Mouse (Mus musculus) kidney, embryonic 16.5 days (tissue): Measurements from ENCODE around the gene Car1. TPM values are rescaled to one million over a fixed set of nuclear protein-coding genes. Genes with fewer than 3 reads are reported as not detected.
"Not testable (repeated sequence)": the region's sequence is repeated elsewhere in the genome, so short reads cannot be mapped to it uniquely, and the experiment has no call there.

Experiments used
- ATAC-seq: fragments of 200-750 bp; cut with Nextera tagmentation; 2 replicates; pipeline ENCODE4 v1.8.0; 2017; ENCODE audit warnings: moderate TSS enrichment; ENCODE audit not compliant: low FRiP score, low TSS enrichment
- H3K27ac ChIP-seq: fragments of 300-500 bp; sonication (generic); 2 replicates; pipeline ENCODE4 v1.5.1; 2014; ENCODE audit warnings: low read length
- H3K27me3 ChIP-seq: fragments of 300-500 bp; sonication (generic); 2 replicates; pipeline ENCODE4 v1.6.1; 2014; ENCODE audit warnings: low read length, control low read depth, mixed read lengths; ENCODE audit not compliant: insufficient read depth
- H3K36me3 ChIP-seq: fragments of 300-500 bp; sonication (generic); 2 replicates; pipeline ENCODE4 v1.6.1; 2014; ENCODE audit warnings: low read length, control low read depth, mixed read lengths; ENCODE audit not compliant: insufficient read depth
- H3K4me1 ChIP-seq: fragments of 300-500 bp; sonication (generic); 2 replicates; pipeline ENCODE4 v1.6.1; 2014; ENCODE audit warnings: low read length, control low read depth, mixed read lengths; ENCODE audit not compliant: insufficient read depth
- H3K4me2 ChIP-seq: fragments of 300-500 bp; sonication (generic); replicated peaks from 2 replicates; pipeline ENCODE4 v1.6.1; 2014; ENCODE audit warnings: low read depth, low read length
- H3K4me3 ChIP-seq: fragments of 300-500 bp; sonication (generic); 2 replicates; pipeline ENCODE4 v1.5.1; 2014; ENCODE audit warnings: mild to moderate bottlenecking, low read length
- H3K9ac ChIP-seq: fragments of 300-500 bp; sonication (generic); replicated peaks from 2 replicates; pipeline ENCODE4 v1.6.1; 2014; ENCODE audit warnings: low read length
- H3K9me3 ChIP-seq: fragments of 300-500 bp; sonication (generic); 2 replicates; pipeline ENCODE4 v1.6.1; 2016; ENCODE audit warnings: low read length, control low read depth
- WGBS: fragments of 180-500 bp; shearing (Covaris S2); extraction: QIAGEN DNeasy Blood & Tissue Kit; methylation state at CpG from one replicate; pipeline ENCODE4 v1.1.7; 2014; 5-methylcytosine and 5-hydroxymethylcytosine counted together
- polyA plus RNA-seq: library from polyadenylated mRNA; unstranded; fragments of >200 nt; fragmentation: Nextera tagmentation; extraction: Ambion mirVana; gene quantifications from 2 replicates; pipeline ENCODE4 v1.2.1, GENCODE M21; 2015

Car1 gene
- polyA plus RNA-seq, 1 experiment from 2014 or later, result not detected

DNA sequence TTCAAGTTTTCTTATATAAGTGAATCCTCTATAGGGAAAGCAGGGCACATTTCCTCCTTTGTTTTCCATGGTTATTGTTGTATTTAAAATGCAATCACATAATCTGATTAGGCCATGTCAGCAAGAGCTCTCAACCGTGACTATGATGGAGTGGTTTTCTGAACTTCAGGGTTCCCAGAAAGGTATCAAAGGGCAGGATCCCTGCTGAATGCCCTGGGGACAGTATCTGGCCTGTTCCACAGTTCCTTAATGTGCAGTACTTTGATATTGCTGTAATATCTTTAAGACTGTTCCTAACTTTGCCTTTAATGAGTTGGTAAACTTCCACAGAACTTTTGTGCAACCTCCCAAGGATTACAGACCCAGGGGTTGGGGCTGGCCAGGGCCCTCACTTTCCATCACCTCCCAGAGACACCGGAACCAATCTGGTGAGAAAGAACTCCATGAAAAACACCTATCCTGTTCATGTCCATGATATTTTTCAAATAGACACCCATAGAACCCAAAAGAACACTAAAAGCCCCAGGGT, 21.6 kb downstream of the Car1 start:
- H3K9ac ChIP-seq, result no peak overlapping the region
- no peak overlapping the region for H3K4me2 ChIP-seq
- no peaks in the 10 kb centered on the region for H3K27me3 ChIP-seq
- H3K36me3 ChIP-seq, result no peaks in the 10 kb centered on the region
- 66% methylated on average over 2 of the region's 2 CpGs for WGBS
- no peak for ATAC-seq
- no peaks in the 10 kb centered on the region for H3K9me3 ChIP-seq
- peaks cover 6% of the 10 kb centered on the region; the same call in 1 of the 2 replicates for H3K4me1 ChIP-seq
- peak overlapping the region; percentile 17; the same call in 1 of the 2 replicates for H3K27ac ChIP-seq
- no peak overlapping the region for H3K4me3 ChIP-seq

DNA sequence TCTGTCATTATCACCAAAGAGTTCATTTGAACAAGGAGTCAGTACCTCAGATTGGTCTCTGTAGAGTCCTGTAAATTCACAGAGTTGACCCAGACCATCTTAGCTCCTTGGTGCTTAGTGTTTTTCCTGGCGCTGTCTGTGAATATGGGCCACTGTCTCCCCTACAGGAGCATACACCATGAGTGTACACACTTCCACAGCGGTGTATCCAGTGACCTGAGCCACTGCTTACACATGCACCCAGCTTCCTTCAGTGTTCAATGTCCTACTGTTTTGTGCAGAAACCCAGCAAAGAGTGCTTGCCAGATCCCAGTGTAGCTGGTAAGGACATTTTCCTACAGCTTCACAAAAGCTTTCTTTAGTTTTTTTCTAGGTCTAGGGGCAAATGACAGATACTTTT, 22.8 kb downstream of the Car1 start:
- Histone ChIP-seq H3K9me3 (no peaks in the 10 kb centered on the region), H3K27me3 (no peaks in the 10 kb centered on the region), H3K4me2 (no peak overlapping the region), H3K4me1 (peaks cover 6% of the 10 kb centered on the region; the same call in 1 of the 2 replicates), H3K4me3 (no peak overlapping the region), H3K27ac (0 out of 2 replicates have a peak overlapping the region, but pooled peaks have one; percentile 29), H3K9ac (no peak overlapping the region), H3K36me3 (no peaks in the 10 kb centered on the region)
- 77% methylated on average over 2 of the region's 2 CpGs for WGBS
- ATAC-seq, result no peak

DNA sequence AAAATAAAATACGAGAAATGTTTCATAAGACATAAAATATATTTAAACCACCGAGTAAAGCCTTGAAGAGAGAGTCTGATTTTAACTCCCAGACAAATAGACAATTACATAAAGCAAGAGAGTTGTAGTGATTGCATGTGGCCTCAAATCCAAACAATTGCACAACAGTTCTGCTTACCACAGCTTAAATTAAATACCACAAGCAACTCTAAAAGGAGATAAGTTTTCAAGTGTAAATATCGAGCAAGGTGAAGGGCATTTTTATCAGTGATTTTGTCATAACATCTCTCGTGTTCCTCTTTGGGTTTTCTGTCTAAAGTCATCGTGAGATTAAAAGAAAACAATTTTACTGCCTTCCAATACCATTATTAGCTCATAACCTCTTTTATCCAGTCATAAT, 25.0 kb downstream of the Car1 start:
- not testable (repeated sequence) for H3K36me3 ChIP-seq, H3K27me3 ChIP-seq, H3K4me1 ChIP-seq, H3K4me3 ChIP-seq, H3K9ac ChIP-seq, H3K9me3 ChIP-seq, H3K27ac ChIP-seq, H3K4me2 ChIP-seq, ATAC-seq
- WGBS, result 80% methylated on average over 5 of the region's 5 CpGs

DNA sequence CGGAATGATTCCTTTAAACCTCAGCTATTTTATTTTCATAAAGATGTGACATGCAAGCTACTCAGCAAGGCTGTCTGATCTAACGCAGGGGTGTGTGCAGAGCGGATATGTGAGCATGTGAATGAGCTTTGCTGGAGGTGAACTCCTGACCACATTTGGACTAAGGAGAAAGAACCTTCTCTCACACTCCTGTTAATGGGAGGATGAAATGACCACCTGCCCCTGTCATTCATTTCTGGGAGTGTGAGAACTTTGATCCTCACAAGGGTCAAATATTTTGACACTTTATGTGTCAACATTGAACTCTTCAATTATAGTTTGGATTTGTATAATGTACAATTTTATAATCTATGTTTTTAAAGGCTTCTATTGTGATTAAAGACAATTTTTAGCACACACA, 25.8 kb downstream of the Car1 start:
- not testable (repeated sequence) for H3K4me1 ChIP-seq, H3K4me3 ChIP-seq, ATAC-seq, H3K27ac ChIP-seq, H3K36me3 ChIP-seq, H3K9ac ChIP-seq, H3K4me2 ChIP-seq, H3K9me3 ChIP-seq, H3K27me3 ChIP-seq
- WGBS, result 81% methylated on average over 3 of the region's 3 CpGs

DNA sequence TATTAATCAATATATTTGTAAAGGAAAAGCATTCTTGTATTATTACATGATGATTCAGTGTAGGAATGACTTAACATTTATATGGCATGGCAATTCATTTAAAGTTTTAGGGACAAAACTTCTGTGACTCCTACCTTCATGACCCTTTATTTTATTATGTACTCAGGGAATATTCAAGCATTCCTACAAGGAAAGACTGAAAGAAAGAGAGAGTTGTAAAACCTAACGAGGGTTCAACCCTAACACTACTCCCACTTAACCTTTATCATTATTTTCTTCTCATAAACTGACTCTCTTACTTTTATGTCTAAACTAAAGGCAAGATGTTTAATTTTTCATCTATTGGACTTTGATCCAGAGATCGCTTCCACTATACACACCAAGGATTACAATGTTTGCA, 28.0 kb downstream of the Car1 start:
- no peaks in the 10 kb centered on the region for H3K4me1 ChIP-seq
- no peaks in the 10 kb centered on the region for H3K9me3 ChIP-seq
- H3K4me3 ChIP-seq, result no peak overlapping the region
- no peaks in the 10 kb centered on the region for H3K27me3 ChIP-seq
- no peak for ATAC-seq
- no peaks in the 10 kb centered on the region for H3K36me3 ChIP-seq
- no peak overlapping the region for H3K4me2 ChIP-seq
- no peak overlapping the region for H3K27ac ChIP-seq
- no peak overlapping the region for H3K9ac ChIP-seq
- WGBS, result 48% methylated on average over 2 of the region's 2 CpGs

DNA sequence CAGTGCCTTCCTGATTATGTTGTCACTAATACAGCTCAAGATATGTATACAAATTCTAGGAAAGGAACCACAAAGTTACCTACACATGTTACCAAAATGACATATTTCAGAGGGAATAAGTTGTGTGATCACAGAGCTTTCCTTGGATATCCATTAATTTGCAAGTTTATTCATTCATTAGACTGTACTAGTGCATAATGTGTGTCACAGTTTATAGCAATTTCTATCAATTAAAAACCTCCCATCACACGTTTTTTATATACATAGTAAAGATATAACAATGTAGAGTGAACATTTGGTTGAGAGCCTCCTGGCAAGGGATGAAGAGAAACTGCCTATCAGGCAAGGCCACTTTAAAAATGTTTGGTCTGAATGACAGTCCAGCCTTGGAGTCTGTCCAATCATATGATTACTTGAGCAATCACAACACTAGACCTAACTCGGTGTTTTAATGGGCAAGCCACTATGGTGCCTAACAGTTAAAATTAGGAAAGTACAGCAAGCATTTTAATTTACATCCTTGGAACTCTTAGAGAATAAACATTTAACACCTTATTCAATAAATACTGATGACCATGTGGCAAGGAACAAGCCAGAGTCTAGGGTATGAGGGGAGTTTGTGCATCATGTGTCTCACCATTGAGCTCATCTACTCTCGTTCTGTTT, 31.5 kb downstream of the Car1 start:
- H3K9me3 ChIP-seq, H3K36me3 ChIP-seq, H3K27ac ChIP-seq, H3K4me3 ChIP-seq, ATAC-seq, H3K27me3 ChIP-seq, H3K9ac ChIP-seq, H3K4me1 ChIP-seq, H3K4me2 ChIP-seq: not testable (repeated sequence)
- WGBS, result 82% methylated on average over 2 of the region's 3 CpGs

DNA sequence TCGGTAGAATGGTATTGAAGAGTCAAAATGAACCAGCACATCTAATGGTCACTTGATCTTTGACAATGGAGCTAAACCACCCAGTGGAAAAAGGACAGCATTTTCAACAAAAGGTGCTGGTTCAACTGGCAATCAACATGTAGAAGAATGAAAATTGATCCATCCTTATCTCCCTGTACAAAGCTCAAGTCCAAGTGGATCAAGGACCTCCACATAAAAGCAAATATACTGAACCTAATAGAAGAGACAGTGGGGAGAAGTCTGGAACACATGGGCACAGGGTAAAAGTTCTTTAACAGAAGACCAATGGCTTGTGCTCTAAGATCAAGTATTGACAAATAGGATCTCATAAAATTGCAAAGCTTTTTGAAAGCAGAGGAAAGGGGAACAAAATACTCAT, 33.6 kb downstream of the Car1 start:
- not testable (repeated sequence) for H3K9me3 ChIP-seq, H3K9ac ChIP-seq, ATAC-seq, H3K27me3 ChIP-seq, H3K27ac ChIP-seq, H3K36me3 ChIP-seq, H3K4me2 ChIP-seq, H3K4me3 ChIP-seq, H3K4me1 ChIP-seq
- 84% methylated on average over 1 of the region's 1 CpGs for WGBS

DNA sequence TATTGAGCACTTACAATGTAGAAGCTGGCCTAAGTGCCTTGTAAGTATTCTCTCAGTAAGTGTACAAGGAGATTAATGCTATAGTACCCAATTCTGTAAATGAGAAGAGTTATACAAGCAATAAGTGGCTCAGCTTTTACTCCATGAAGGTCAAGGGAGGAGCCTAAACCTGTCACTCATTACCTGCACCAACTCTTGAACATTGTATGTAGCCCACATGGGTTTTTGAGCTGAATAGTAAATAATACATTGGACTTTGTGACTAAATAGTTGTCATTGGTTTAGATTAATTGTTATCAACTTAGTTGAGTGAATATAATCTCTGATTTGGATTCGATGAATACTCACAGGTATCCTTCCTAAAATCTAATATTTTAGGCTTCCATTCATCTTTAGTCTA, 35.7 kb downstream of the Car1 start:
- WGBS, result 96% methylated on average over 1 of the region's 1 CpGs
- H3K27me3 ChIP-seq, H3K27ac ChIP-seq, H3K4me2 ChIP-seq, H3K9me3 ChIP-seq, H3K4me3 ChIP-seq, ATAC-seq, H3K9ac ChIP-seq, H3K4me1 ChIP-seq, H3K36me3 ChIP-seq: not testable (repeated sequence)

DNA sequence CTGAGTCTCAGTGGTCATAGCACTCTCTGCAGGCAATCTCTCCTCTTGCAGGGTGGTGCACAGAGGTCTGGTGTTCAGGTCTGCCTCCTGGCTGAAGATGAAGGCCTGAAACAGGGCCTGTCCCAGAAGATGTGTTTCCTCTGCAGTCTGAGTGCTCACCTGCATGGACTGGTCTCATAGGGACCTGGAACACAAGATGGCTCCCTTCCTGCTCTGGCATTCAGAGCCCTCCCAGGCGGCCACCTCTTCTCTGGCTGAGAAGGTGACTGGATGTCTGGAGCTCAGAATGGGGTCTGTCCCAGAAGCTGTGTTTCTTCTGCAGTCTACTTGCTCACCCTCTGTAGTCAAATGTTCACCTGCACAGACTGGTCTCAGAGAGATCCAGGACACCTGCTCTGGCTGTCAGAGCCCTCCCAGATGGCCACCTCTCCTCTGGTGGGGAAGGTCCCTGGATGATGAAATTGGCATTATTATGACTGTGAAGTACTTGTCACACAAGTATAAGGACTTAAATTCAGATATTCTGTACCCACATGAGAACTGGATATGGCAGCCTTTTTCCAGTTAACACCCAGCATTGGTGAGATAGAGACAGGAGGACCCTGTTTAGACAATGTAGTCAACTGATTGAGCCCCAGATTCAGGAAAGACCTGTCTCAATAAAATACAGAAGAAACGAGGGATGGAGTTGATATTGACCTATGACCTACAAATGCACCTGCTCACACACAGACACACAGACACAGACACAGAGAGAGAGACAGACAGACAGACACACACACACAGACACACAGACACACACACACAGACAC, 43.2 kb downstream of the Car1 start:
- H3K27ac ChIP-seq, result no peak overlapping the region
- no peak overlapping the region for H3K9ac ChIP-seq
- H3K36me3 ChIP-seq, result no peaks in the 10 kb centered on the region
- no peak overlapping the region for H3K4me2 ChIP-seq
- H3K4me3 ChIP-seq, result no peak overlapping the region
- ATAC-seq, result no peak
- no peaks in the 10 kb centered on the region for H3K4me1 ChIP-seq
- H3K27me3 ChIP-seq, result no peaks in the 10 kb centered on the region
- H3K9me3 ChIP-seq, result no peaks in the 10 kb centered on the region
- 68% methylated on average over 2 of the region's 2 CpGs for WGBS

DNA sequence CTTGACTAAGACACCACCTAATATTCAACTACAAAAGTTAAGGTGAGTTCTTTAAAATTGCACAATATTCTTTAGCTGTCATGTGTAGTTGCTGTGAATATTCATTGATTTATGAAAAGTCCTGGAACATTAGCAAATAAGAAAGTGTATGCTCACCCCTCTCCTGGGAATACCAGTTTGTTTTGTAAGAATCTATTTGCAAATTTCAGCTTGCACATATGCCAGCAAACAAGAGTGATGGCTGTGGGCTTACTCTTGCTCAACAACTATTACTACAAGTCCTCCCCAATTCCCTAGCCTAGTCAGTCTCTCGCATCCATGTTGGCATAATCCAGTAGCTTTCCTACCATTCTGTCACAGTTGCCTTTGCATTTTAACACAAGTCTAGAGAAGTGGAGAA, 52.5 kb downstream of the Car1 start:
- no peak overlapping the region for H3K4me3 ChIP-seq
- H3K9ac ChIP-seq, result no peak overlapping the region
- no peak overlapping the region for H3K27ac ChIP-seq
- WGBS, result 92% methylated on average over 1 of the region's 1 CpGs
- no peaks in the 10 kb centered on the region for H3K27me3 ChIP-seq
- no peaks in the 10 kb centered on the region for H3K36me3 ChIP-seq
- no peaks in the 10 kb centered on the region for H3K9me3 ChIP-seq
- ATAC-seq, result no peak
- no peaks in the 10 kb centered on the region for H3K4me1 ChIP-seq
- no peak overlapping the region for H3K4me2 ChIP-seq
